Mouse (Mus musculus) fibroblast of lung, adult 2 months (primary cell): ENCODE results near the gene Iqgap1.
"Not testable (repeated sequence)": the region's sequence is repeated elsewhere in the genome, so short reads cannot be mapped to it uniquely, and the experiment has no call there.

Source experiments
- DNase-seq: peaks from one replicate; pipeline ENCODE4 v3.0.0-alpha.2; 2011; ENCODE audit warnings: low read depth

The Iqgap1 gene

DNA sequence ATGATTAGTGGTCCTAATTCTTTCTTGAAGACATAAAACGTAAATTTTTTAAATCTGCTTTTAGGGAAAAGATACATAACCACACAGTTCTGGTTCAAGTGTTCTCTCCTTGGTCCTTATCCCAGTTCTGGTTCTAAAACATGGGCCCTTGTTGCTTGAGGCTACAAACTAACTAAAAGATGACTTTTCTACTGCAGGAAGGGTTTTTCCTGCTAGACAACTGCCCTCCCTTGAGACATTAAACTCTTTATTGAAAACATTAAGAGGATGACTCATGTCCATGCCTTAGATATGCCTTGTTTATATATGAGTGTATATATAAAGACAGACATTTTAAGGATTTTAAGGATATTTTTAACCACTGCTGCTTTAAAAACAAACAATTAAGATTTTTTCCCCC lies 17.4 kb upstream of the Iqgap1 start:
- DNase-seq = no peak

DNA sequence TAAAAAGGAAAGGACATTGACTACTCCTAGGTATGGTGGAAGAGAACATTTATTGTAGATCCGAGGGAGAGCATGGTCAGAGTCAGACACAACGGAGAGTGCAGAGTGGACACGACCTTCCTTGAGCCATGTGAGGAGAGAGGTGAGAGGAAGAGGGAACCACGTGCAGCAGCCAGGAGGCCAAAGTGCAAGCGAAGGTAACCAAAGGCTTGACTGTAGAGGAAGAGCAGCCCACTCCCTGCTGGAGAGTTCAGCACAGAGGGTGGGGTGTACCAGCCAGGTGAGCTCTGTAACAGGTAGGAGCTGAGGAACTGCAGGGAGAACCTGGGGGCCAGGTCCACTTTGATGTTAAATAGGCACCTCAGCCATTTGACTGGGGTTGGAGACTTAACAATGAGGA lies 16.4 kb upstream of the Iqgap1 start:
- DNase-seq = no peak

DNA sequence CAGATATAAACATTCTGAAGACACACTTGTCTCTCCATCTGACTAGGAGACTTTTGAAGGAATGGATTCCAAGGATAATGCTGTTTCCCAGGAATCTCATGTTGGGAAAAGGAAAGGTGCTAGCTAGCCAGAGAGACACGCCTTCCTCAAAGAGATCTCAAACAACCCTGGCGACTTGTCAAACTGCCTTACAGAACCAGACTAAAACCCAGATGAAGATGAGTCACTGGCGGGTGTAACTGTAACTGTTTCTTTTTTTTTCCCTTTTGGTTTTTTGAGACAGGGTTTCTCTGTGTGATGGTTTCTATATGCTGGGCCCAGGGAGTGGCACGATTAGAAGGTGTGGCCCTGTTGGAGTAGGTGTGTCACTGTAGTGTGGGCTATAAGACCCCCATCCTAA lies 15.2 kb upstream of the Iqgap1 start:
- peak; percentile 89 for DNase-seq

DNA sequence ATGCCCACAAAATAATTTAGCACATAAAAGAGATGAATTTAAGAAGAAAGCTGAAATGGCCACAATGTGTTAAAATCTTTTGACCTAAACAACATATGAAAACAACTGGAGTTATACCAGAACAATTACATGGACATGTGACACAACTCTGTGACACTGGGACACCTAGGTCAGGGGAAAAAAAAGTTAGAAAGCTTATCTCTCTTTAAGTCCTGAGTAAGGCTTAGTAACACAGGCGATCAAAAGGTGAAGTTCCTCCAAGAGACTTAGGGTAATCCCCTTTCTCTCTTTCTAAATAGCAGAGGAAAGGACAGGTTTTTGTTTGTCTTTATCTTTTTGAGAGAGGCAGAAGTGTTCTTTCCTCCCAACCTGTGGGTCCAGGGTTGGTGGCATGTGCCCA lies 14.5 kb upstream of the Iqgap1 start:
- no peak for DNase-seq

DNA sequence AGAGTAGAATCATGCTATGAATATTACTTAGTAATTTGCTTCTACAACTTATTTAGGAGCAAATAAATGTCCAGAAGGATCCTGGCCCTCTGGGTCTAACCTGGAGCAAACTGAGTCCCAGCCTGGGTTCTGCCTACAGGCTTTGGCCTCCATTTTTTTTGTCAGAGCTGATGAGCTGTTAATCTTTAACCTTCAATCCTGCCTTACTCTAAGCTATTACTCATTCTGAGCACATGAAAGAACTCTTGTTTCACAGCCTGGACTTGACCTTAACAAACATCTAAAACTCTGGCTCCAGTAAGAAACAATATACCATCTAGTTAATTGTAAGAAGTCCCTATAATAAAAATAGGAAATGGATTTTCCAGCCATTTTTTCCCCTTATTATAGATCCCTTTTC lies 14.0 kb upstream of the Iqgap1 start:
- DNase-seq = no peak

GRCm38 (mm10) chr7:80838247-80838646 lies 12.5 kb upstream of the Iqgap1 start:
- no peak for DNase-seq

DNA sequence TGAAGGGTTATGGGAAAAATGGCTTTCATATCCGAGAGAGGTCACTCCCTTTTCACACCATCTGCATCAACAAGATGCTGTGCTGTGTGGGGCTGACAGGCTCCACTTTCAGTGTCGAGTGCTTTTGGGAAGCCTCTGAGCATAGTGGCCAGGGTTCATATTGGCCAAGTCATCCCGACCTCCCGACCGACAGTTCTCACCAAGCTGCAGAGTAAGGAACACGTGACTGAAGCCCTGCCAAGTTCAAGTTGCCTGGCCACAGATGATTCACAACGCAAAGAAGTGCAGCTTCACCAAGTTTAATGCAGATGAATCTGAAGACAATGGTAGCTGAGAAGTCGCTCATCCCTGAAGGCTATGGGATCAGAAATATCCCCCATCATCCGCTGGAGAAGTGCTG lies 12.0 kb upstream of the Iqgap1 start:
- DNase-seq = peak; percentile 93

DNA sequence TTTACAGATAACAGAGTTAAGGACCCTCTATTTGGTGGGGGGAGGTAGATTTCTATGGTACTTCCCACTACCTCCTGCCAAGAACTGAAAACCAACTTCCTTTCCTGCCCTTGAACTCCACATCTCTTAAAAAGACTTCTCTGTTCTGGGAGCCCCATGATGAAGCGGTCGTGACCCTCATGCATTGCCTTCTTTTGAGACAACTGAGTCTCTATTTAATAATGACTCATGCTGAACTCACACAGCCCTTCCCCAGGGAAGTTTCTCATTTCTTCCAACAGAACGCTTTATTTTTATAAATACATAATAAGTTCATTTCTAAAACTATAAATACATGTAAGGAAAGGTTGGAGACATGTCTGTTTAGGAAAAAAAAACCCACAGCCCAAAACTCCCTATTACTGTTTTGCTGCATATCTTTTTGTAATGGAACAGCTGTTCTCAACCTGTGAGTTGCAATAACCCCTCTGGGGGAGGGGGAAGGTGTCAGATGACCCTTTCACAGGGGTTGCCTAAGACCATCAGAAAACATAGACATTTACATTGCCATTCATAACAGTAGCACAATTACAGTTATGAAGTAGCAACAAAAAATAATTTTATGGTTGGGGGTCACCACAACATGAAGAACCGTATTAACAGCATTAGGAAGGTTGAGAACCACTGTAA lies 10.3 kb upstream of the Iqgap1 start:
- DNase-seq = peak; percentile 84

GRCm38 (mm10) chr7:80833651-80834532 lies 8.1 kb upstream of the Iqgap1 start:
- no peak for DNase-seq

- not testable (repeated sequence) for DNase-seq
Measured at GRCm38 (mm10) chr7:80832996-80833650, 7.3 kb upstream of the Iqgap1 start.

DNA sequence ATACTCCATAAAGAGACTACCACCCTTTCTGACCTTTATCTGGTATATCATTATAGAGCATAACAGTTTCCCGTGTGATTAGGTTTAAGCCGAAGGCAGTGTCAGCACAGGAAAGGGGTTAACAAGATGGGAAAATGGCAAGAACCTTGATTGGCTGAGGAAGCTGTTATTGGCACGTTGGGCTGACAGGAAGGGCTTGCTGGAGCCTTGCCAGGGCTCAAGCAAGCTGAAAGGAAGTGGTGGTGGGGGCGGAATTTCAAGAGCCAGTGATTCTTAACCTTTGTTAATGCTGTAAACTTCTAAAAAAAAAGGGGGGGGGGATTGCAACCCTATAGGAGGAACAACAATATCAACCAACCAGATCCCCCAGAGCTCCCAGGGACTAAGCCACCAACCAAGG lies 6.4 kb upstream of the Iqgap1 start:
- DNase-seq = no peak

- no peak for DNase-seq
Measured at GRCm38 (mm10) chr7:80830193-80830803, 4.5 kb upstream of the Iqgap1 start.

DNA sequence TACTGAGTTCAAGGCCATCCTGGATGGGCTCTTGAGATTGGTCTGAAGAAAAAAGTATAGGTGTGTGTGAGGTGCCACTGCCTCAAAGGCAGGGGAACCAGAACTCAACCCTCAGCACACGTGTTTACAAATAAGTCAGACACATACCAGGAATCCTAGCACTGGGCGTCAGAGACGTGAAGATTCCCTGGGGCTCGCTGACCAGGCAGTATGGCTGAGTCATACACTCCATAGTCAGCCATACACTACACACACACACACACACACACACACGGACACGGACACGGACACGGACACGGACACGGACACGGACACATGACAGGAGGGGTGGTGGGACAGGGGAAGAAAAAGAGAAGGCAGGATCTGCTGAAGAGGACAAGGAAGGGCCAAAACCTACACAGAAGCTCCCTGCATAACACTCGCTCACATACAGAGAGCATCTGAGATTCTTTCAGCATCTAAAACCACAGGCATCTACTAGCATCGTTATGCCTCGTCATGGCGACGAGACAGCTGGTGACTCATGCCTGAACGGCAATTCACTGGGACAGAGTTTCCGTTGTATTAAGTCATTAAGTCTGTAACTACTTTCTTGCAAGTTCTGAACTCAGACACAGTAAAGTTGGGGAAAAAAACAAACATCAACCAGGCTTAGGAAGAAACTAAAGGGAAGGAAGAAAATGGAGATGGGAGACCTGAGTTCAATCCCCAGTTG lies 2.5 kb upstream of the Iqgap1 start:
- peak; percentile 98 for DNase-seq

GRCm38 (mm10) chr7:80823875-80824682 lies 1.7 kb downstream of the Iqgap1 start:
- no peak for DNase-seq

GRCm38 (mm10) chr7:80823267-80823666 lies 2.5 kb downstream of the Iqgap1 start:
- no peak for DNase-seq

GRCm38 (mm10) chr7:80820838-80821237 lies 4.9 kb downstream of the Iqgap1 start:
- no peak for DNase-seq

GRCm38 (mm10) chr7:80816641-80817040 lies 9.1 kb downstream of the Iqgap1 start:
- DNase-seq = no peak

DNA sequence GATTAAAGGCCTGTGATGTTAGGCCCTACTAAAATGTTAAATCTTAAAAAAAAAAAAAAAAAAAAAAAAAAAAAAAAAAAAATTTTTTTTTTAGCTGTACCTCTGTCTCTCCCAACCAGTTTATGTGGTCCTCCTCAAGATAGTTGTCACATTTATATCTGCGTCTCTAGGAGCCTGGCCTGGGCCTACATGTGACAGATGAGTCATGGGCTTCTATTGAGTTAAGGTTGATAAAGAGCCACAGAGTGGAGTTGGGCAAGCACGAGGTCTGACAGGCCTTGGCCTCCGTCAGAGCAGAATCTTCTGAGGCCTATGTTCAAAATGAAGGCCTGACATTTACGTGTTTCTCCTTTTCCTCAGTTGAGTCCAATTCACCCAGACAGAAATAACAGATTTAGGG lies 12.4 kb downstream of the Iqgap1 start:
- DNase-seq = no peak

- DNase-seq = no peak
Measured at GRCm38 (mm10) chr7:80806331-80806730, 19.4 kb downstream of the Iqgap1 start.

GRCm38 (mm10) chr7:80803173-80803872 lies 22.5 kb downstream of the Iqgap1 start:
- peak; percentile 79 for DNase-seq
